Mouse (Mus musculus) gastrocnemius, postnatal 4 days (tissue): ENCODE data around the gene Gm37240. TPM values are rescaled to one million over a fixed set of nuclear protein-coding genes. Genes with fewer than 3 reads are reported as not detected.

Experiments used
- DNase-seq, 2 experiments: peaks; one replicate each; pipeline ENCODE4 v3.0.0; 2021 to 2022; ENCODE audit warnings: low spot score in 2 of 2, mixed read lengths in 2 of 2
- total RNA-seq, 2 experiments: library from RNA; stranded (reverse); gene quantifications; 2 replicates each; pipeline ENCODE4 v1.2.3; 2021

Gene Gm37240
- total RNA-seq, 2 experiments from 2014 or later = 26.2 to 28.4 TPM

DNA sequence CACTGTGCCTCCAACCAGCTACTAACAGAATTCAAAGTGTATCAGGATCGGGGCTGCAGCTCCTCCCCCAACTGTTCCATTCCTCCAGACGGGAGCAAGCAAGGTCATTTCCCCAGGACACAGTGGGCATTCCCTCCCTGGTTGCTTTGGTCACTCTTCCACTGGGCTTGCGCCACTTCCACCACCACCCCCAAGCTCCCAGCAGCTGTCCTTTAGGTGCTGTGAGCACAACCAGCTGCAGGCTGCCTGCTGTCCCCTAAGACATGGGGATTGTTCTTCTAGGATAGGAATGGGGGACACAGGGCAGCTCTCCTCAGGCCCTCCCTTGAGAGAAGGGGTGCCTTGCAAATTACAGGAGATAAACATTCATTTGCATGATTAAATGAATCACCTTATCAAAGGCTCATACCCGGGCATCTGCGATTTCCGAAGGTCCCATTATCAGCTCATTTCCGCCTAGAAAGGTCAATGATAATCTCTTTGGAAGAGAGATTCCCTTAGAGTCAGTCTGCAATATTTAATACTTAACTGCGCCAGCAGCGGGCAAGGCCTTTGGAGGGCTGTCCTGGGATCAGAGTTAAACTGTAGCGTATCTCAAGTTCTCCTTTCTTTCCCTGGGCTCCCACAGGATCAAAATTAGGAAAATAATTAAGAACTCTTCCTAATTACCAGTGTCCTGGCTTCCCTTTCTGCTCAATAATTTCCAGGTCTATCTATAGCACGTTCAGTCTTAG is 1247.4 kb downstream of the Gm37240 start:
- DNase-seq = no peak

DNA sequence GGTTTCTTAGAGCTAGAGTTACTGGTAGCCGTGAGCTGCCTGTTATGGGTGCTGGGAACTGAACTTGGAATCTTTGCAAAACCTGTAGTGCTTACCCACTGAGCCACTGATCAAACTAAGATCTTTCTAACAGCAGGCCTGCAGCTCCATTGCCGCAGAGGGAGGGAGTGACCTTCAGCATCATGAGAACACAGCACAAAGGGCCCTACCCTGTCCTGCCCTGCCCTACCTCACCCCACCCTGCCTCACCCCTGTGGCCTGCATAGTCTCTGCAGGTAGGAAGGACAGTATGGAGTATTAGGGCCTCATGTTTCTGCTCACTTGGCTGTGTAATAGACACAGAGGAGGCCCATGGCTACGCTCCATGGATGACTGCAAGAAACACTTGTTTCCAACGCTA is 1248.5 kb downstream of the Gm37240 start:
- no peak for DNase-seq

DNA sequence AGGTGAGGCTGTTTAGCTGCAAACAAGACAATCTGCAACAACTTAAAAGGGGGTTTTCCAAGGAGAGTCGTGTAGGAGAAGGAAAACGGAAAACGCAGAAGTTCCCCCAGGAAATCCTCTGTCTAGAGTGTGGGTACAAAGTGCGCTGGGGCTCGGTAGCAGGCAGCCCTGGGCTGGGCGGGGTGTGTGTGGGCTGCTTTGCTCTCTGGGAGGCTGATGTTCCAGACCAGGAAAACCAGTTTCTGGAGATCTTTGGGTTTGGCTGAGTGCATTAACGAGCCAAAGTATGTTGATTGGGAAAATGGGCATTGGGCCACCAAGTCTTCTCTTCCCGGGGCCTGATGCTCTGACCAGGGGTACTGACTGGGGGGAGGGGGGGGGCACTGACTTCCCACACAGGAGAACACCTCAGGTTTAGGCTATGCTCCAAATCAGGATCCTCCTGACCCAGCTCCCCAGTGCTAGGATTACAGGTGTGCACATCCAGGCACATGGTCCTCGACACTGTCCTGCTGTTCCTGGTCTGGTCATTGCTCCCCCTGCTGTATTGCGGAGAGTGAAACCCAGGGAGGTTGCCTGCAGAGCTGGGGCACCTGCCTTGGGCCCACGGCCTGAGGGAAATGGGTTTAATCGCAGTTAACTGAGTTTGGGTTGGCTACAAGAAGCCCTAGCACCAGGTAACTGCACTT is 1249.3 kb downstream of the Gm37240 start:
- no peak for DNase-seq

DNA sequence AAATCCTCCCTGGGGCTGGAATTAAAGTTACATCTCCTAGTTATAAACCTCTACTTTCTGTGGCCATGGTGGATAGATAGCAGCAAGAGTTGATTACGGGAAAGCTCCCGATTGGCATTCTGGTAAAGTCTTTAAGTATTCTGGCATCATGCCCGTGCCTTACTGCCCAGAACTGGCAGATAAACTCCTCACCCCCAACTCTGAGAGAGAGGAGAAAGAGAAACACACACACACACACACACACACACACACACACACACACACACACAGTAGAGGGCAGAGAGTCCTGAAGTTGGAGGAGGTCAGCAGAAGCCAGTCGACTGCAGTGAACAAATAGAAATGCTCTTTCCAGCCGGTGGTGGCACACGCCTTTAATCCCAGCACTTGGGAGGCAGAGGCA is 1250.2 kb downstream of the Gm37240 start:
- DNase-seq = no peak

DNA sequence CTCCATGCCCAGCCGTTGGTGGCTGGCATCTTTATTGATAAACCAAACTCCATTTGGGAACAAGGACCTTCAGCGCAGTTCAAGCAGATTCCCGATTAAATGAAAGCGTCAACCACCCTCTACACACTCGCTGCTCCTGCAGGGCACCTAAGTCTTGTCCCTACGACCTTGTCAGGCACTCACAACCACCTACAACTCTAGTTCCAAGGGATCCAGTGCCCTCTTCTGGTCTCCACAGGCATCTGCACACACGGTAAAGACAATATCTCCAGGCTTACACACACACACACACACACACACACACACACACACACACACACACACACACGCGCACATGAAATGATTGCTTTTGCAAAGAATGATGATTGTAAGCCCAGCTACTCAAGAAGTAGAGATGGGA is 1255.7 kb downstream of the Gm37240 start:
- no peak for DNase-seq

DNA sequence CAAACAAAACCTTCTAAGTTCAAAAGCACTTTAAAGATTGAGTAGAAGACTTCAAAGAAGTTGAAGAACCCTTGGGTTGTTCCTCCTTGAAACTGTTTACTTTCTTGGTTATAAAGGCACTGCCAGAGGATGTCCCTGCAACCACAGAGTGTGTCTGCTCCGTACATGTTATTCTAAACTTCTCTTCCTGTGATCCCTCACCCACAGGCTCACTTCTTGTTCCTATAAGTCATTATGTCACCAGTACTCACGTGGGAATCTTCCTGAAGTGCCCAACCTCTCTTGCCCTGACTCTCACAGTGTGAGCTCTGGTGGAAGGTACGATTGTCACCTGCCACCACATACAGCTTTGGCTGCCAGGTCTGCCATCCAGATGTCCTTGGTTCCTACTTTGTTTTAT is 1265.3 kb downstream of the Gm37240 start:
- DNase-seq = no peak

DNA sequence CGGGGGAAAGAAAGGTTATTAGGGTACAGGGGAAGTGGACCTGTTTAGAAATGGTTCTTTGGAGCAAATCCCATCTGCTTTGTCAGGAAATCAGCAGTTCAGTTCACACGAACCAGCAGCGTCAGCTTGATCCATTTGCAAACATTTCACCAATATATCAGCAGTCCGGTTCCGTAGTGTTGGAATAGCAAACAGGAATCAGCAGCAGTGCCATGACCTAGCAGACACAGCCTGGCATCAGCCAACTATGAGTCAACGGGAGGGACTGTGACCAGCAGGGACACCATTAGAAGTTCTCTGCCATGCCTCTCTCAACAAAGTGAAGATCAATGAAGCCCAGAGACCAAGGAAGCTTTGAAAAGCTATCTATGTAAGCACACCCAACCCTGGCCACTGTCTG is 1267.6 kb downstream of the Gm37240 start:
- DNase-seq = no peak

DNA sequence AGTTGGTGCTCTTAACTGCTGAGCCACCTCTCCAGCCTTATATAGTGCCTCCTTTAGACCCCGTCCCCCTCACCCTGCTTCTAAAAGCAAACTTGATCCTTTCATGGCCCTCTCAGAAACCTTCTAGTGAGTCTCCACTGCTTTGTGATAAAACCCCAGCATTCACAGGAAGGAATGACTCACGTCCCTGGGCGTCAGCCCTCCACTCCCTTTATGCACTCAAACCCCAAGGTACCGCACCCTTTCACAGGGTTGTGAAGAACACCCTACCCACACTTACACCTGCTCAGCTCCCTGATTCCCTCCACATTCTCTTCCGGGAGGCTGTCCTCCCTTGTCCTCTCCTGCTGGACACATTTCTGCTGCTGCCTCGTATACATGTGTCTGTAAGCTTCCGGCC is 1268.3 kb downstream of the Gm37240 start:
- no peak for DNase-seq

DNA sequence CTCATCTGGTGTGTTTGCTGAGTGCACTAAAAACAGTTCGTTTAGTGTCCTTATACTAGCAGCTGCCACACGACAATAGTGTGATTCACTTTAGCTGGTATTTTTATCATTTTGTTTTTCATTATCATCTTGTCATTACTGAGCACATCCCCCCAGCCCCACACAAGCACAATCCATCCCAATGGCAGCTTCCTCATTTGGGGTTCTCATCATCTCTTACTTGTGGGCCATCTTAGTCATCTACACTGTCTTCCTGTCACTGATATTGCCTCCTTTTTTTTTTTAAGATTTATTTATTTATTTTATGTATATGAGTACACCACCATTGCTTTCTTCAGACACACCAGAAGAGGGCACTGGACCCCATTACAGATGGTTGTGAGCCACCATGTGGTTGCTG is 1268.7 kb downstream of the Gm37240 start:
- DNase-seq = no peak

DNA sequence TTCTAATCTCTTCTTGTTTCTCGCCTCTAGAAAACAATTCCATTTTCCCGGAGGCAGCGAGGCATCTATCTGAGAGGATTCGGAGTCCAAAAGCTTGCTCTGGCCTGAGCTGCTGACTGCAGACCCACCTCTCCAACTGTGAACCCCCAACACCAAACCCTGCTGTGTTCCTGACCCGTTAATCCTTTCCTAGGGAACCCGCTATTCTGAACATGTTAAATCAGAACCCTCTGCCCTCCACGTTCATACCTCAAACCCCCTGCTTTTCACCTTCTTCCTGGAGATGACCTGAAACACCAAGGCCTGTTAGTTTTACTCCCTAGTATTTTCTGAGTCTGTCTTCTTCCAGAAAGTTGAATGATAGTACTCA is 1271.5 kb downstream of the Gm37240 start:
- no peak for DNase-seq

DNA sequence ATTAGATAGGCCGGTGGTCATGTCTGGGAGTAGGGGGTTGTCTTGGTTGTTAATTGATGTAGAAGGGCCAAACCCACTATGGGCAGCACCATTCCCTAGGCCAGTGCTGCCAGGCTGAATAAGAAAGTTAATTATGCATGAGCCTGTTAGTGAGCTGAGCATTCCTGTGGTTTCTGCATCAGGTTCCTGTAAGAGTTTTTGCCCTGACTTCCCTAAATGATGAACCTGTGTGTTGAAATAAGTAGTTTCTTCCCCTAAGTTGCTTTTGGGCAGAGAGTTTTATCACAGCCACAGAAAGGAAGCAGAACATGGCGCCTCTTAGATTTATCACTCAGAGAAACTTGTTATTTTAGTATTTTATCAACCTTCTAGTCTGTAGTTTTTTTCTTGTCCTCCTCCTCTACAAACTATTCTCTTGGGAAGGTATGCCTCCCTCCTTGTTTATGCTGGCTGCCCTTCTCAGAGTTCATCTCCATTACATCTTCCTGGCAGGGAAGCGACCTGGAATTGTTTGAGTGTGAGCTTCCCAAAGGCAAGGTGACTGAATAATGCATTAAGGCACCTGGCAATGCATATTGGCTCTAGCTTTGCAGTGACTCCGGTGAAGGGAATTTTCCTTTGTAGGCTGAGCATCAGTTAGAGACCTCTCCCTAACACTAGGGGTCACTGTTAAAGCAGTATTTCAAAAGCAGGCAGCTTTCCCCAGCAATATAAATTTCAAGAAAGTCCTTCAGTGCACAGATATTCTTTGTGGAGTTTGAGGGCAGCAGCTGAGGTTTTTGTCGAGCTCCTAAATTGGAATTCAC is 1272.1 kb downstream of the Gm37240 start:
- no peak for DNase-seq

DNA sequence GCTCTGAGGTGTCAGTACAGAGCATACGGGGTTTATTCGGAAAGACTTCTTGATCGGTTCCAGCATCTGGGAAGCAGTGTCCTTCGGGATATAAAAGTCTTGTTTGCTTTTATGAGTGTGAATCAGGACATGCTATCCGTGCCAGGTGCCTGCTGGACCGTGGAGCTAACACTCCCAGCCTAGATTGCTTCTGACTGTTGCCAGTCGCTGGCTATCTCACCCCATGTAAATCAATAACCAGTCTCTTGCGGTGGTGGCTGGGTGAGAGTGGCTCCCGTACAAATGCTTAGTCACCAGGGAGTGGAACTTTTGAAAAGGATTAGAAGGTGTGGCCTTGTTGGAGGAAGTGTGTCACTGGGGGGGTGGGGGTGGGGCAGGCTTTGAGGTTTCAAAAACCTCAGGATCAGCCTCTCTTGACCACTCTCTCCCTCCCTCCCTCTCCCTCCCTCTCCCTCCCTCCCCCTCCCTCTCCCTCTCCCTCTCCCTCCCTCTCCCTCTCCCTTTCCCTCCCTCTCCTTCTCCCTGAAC is 1277.1 kb downstream of the Gm37240 start:
- DNase-seq = no peak

DNA sequence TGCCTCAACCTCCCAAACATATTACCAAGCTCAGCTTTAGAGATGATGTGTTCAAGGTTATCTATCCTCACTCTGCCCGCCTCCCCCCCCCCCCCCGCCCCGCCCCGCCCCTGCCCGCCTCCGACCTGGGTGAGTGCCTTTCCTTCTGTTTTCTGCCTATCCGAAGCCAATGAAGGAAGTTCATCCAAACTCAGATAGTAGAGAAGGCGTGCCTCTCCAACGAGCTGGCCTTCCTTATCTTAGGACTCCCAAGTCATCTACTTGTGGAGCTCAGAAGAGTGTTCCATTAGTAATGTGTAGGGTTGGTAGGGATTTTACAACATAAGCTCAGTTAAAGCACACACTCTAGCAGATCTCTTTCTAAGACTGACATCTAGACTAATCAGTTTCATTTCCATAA is 1284.1 kb downstream of the Gm37240 start:
- no peak for DNase-seq

DNA sequence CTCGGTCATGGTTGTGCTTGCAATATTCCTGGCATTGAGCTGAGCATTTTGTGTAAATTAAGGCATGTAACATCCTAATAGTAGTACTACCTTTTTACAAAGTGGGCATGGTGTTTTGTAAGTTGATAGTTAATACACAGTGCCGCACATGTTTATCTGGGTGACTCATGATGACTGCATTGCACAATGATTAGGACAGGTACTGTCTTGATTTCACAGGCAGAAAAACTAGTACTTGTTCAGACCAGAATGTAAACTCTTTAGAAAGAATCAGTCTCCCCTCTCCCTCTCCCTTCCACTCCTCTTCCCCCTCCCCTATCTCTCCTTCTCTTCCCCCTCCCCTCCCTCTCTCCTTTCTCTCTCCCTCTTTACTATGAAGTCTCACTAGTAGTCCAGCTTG is 1284.6 kb downstream of the Gm37240 start:
- DNase-seq = no peak

DNA sequence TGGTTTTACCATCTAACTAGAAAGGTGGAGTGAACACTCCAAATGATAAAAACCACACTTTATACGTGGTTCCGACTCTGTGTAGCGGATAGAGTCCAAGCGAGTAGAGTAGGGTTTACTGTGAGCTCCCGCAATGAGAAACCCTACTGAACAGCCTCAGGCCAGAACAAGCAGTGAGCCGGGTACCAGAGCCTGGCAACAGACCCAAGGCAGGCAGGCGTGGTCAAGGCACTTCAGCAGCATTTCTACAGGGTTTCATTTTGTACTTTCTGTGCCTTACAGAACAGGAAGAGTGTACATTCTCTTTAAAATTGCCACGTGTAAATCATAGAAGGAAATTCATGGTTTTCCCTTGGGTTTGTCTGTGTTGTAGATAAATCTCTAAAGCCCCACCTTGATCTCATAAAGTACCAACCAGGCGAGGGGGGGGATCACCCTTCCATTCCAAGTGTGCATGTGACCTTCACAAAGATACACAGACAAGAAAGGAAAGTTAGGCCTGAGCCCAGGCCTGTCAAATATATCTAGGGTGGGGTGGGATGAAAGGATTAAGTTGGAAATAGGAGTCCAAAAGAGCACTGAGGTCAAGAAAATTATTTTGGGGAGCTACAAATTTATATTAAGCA is 1285.3 kb downstream of the Gm37240 start:
- no peak for DNase-seq

DNA sequence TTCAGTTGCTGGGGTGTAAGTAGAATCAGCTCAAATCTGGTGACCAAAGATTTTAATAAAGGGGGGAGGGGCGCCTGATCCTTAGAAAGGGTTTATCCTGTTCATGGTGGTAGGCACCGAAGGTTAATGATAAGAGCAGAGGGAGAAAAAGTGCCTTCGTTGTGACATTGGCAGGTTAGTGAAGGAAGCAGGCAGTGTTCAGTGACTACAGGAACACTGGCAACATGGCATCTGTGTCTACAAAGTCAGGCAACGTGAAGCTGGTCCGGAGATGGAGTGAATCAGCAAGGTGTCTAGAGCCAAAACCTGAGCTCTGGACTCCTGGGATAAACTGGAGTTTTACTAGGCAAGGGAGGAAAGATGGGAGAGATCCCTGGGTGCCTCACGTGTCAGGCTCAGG is 1288.6 kb downstream of the Gm37240 start:
- no peak for DNase-seq

DNA sequence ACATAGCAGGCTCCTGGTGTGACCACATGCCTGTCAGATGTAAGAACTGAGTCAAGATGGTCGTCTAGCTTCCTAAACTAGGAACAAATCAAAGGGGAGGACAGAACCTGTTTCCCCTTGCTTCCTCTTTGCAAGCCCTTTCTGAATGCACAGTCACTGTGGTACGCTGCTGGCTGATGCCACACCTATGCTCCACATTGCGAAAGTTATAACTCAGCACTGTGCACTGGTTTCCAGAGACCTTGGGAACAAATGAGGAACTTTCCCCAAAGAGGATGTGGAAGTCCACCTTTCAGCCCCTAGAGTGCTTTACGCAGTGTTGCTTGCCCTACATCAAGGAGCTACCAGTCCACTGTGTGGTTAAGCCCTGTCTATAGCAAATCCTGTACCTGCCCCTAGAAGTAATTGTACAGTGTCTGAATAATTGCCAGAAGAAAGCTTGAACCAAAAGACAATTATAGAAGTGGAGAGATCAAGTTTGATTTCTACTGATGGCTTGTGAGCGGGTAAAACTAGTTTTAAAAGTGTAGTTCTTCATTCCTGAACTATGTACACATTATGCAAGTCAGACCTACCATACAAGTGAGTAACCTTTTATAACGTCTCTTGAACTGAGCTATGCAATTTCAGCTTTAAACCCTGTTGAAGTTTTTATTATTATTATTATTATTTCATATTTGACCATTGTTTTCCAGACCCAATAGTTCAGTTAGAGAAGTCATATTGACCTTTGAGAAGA is 1289.2 kb downstream of the Gm37240 start:
- no peak for DNase-seq

DNA sequence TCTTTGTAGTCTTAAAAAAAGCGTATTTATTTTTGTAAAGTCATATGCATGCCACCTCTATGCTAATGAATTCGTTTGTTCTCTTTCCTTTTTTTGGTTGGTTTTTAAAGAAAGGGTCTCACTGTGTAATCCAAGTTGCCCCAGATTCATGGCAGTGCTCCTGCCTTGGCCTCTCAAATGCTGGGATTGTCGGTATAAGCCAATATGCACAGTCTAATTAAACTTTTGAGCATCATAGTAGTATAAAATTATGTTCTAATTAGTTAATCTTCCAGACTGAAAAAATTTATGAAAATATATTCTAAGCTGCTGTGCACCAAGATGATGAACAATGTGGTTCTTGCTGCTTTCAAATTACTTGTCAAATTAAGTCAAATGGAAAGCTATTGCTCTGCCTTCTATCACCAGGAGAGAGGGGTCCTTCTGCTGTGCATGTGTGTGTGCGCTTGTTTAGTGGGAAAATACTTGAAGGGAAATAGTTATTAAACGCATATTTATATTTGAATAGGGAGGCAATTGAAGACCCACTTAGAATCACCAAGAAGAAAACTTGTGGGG is 1291.6 kb downstream of the Gm37240 start:
- no peak for DNase-seq

DNA sequence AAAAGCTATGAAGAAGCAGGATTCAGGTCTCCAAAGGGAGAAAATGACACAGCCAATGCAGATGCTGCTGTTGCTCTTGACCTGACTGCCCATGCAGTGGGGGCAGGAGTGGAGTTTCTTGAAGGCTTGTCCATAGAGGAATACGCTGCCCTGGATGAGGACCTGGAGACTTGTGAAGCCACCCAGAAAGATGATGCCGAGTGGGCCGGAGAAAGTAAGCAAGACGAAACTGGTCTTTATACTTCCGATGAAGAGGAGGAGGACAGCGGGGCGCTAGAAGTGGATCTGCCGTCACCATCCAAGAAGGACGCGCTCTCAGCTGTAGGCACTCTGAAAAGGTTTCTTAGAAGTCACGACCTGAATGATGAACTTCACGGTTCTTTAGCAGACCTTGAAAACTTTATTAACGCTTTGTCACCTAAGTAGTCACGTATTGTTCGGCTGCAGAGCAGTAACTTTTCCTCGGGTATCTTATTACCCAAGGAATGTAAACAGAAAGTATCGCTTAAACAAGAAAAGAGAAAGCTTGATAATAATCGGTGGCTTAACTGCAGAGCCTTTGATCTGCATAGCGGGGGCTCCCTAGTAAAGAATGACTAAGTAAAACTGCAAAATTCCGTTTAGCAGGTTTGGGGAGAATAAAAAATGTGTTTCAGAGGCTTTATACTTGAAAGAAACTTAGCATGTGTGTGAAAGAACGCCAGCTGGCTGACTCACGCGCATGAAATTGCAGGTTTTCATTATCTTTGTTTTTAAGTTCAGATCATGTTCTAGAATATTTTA is 1292.2 kb downstream of the Gm37240 start:
- DNase-seq = no peak

DNA sequence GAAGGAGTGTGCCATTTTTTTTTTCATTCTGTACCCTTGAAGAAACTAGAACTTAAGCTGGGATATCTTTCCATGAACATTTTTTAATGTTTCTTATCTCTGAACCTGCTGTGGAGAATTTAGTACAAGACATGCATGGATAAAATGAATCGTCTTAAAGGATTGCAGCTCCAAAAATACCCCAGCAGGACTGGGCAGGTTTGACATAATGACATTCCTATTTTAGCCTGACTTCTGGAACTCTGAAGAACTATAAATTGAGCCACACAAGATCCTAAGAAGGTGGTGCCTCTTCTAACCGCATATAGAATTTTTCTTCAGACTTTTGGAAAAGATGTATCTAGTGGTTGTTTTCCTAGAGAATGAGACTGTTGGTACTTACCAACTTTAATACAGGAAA is 1294.0 kb downstream of the Gm37240 start, which contains the start of gene Tigd4:
TSS of gene Tigd4 (plus strand) at position 301 of the 400 bp plus-strand sequence.
- DNase-seq = no peak
